Mouse (Mus musculus) MEL (cell line): ENCODE measurements around the gene Plekhg5. TPM values are rescaled to one million over a fixed set of nuclear protein-coding genes. Genes with fewer than 3 reads are reported as not detected.

Source experiments
- DNase-seq: peaks from one replicate; pipeline ENCODE4 v3.0.0; 2011; ENCODE audit warnings: low read depth, low spot score
- H3K27ac ChIP-seq: 2 replicates; pipeline ENCODE4 v1.5.1; 2012; ENCODE audit warnings: low read depth, mild to moderate bottlenecking, control low read depth, low read length, moderate library complexity; ENCODE audit not compliant: control insufficient read depth
- H3K27me3 ChIP-seq, 2 experiments: fragments of 150-350 bp in 1 of 2; sonication (generic) in 1 of 2; 2 replicates each; pipeline ENCODE4 v1.6.1; 2012; ENCODE audit warnings: low read length in 2 of 2, mild to moderate bottlenecking in 2 of 2, improper control_type of control experiment in 1 of 2, moderate library complexity in 1 of 2; ENCODE audit not compliant: insufficient read depth in 2 of 2, control insufficient read depth in 1 of 2
- H3K36me3 ChIP-seq, 2 experiments: 2 replicates each; pipeline ENCODE4 v1.6.1; 2012 to 2014; ENCODE audit warnings: low read length in 2 of 2, improper control_type of control experiment in 1 of 2, inconsistent platforms in 1 of 2, mild to moderate bottlenecking in 1 of 2; ENCODE audit not compliant: insufficient read depth in 2 of 2, control insufficient read depth in 1 of 2
- H3K4me1 ChIP-seq, 2 experiments: fragments of 150-350 bp in 1 of 2; sonication (generic) in 1 of 2; 2 replicates each; pipeline ENCODE4 v1.6.1; 2012; ENCODE audit warnings: low read length in 2 of 2, improper control_type of control experiment in 1 of 2, mild to moderate bottlenecking in 1 of 2; ENCODE audit not compliant: insufficient read depth in 2 of 2, control insufficient read depth in 1 of 2
- H3K4me3 ChIP-seq, 2 experiments: fragments of 150-350 bp in 1 of 2; sonication (generic) in 1 of 2; 2 replicates each; pipeline ENCODE4 v1.5.1; 2012; ENCODE audit warnings: low read depth in 2 of 2, low read length in 2 of 2, mild to moderate bottlenecking in 2 of 2, moderate library complexity in 2 of 2, control low read depth in 1 of 2, improper control_type of control experiment in 1 of 2; ENCODE audit not compliant: control insufficient read depth in 1 of 2, insufficient read depth in 1 of 2
- H3K79me2 ChIP-seq: 2 replicates; pipeline ENCODE4 v1.6.1; 2012; ENCODE audit warnings: mild to moderate bottlenecking, low read length, moderate library complexity; ENCODE audit not compliant: control insufficient read depth, poor library complexity, insufficient read depth
- H3K9ac ChIP-seq: 2 replicates; pipeline ENCODE4 v1.6.1; 2012; ENCODE audit warnings: low read depth, mild to moderate bottlenecking, control low read depth, low read length, moderate library complexity; ENCODE audit not compliant: control insufficient read depth, poor library complexity, severe bottlenecking
- H3K9me3 ChIP-seq: fragments of 150-350 bp; sonication (generic); replicated peaks from 2 replicates; pipeline ENCODE4 v1.6.1; 2012; ENCODE audit warnings: mild to moderate bottlenecking, low read length, improper control_type of control experiment, moderate library complexity; ENCODE audit not compliant: insufficient read depth
- BHLHE40 ChIP-seq: IDR thresholded peaks from 2 replicates; pipeline ENCODE4 v1.6.1; 2012; ENCODE audit warnings: low read depth, mild to moderate bottlenecking, inconsistent platforms, low read length, improper control_type of control experiment, borderline replicate concordance
- CHD1 ChIP-seq: IDR thresholded peaks from 2 replicates; pipeline ENCODE4 v1.6.1; 2012; ENCODE audit warnings: low read depth, mild to moderate bottlenecking, inconsistent platforms, low read length, improper control_type of control experiment
- CHD2 ChIP-seq: IDR thresholded peaks from 2 replicates; pipeline ENCODE4 v1.6.1; 2011; ENCODE audit warnings: low read length, improper control_type of control experiment
- CTCF ChIP-seq, 3 experiments: IDR thresholded peaks in 2 of 3; conservative IDR thresholded peaks in 1 of 3; 2 replicates each; pipeline ENCODE4 v1.5.1; 2011 to 2012; ENCODE audit warnings: low read length in 3 of 3, low read depth in 2 of 3, mild to moderate bottlenecking in 2 of 3, improper control_type of control experiment in 1 of 3, inconsistent platforms in 1 of 3, mixed read lengths in 1 of 3, moderate library complexity in 1 of 3; ENCODE audit not compliant: control insufficient read depth in 1 of 3, insufficient read depth in 1 of 3, poor library complexity in 1 of 3, severe bottlenecking in 1 of 3
- EP300 ChIP-seq, 2 experiments: IDR thresholded peaks; 2 replicates each; pipeline ENCODE4 v1.6.1; 2011; ENCODE audit warnings: improper control_type of control experiment in 2 of 2, low read length in 2 of 2, low read depth in 1 of 2, mild to moderate bottlenecking in 1 of 2
- ETS1 ChIP-seq: IDR thresholded peaks from 2 replicates; pipeline ENCODE4 v1.6.1; 2012; ENCODE audit warnings: low read depth, mild to moderate bottlenecking, inconsistent platforms, low read length, improper control_type of control experiment, moderate library complexity
- GATA1 ChIP-seq: IDR thresholded peaks from 2 replicates; pipeline ENCODE4 v1.6.1; 2011; ENCODE audit warnings: low read depth, low read length, improper control_type of control experiment
- HCFC1 ChIP-seq: IDR thresholded peaks from 2 replicates; pipeline ENCODE4 v1.6.1; 2012; ENCODE audit warnings: low read depth, mild to moderate bottlenecking, inconsistent platforms, low read length, improper control_type of control experiment, moderate library complexity
- KAT2A ChIP-seq: conservative IDR thresholded peaks from 2 replicates; pipeline ENCODE4 v1.6.1; 2012; ENCODE audit warnings: low read depth, low read length, improper control_type of control experiment, inconsistent platforms
- MAFK ChIP-seq: IDR thresholded peaks from 2 replicates; pipeline ENCODE4 v1.6.1; 2011; ENCODE audit warnings: low read depth, mild to moderate bottlenecking, low read length, improper control_type of control experiment, borderline replicate concordance
- MAX ChIP-seq: IDR thresholded peaks from 2 replicates; pipeline ENCODE4 v1.6.1; 2011; ENCODE audit warnings: low read length, improper control_type of control experiment
- MAZ ChIP-seq: IDR thresholded peaks from 2 replicates; pipeline ENCODE4 v1.6.1; 2012; ENCODE audit warnings: low read depth, mild to moderate bottlenecking, inconsistent platforms, low read length, improper control_type of control experiment
- MEF2A ChIP-seq: IDR thresholded peaks from 2 replicates; pipeline ENCODE4 v1.6.1; 2014; ENCODE audit warnings: low read depth, mild to moderate bottlenecking, inconsistent platforms, low read length, improper control_type of control experiment; ENCODE audit not compliant: poor library complexity, insufficient replicate concordance, severe bottlenecking; ENCODE audit errors: extremely low read depth
- MYB ChIP-seq: IDR thresholded peaks from 2 replicates; pipeline ENCODE4 v1.6.1; 2011; ENCODE audit warnings: mild to moderate bottlenecking, low read depth, low read length, improper control_type of control experiment
- POLR2A ChIP-seq, 2 experiments: IDR thresholded peaks; 2 replicates each; pipeline ENCODE4 v1.6.1; 2011 to 2012; ENCODE audit warnings: low read length in 2 of 2, mild to moderate bottlenecking in 2 of 2, control low read depth in 1 of 2, improper control_type of control experiment in 1 of 2, low read depth in 1 of 2, moderate library complexity in 1 of 2; ENCODE audit not compliant: control insufficient read depth in 1 of 2, insufficient read depth in 1 of 2, poor library complexity in 1 of 2
- RAD21 ChIP-seq: IDR thresholded peaks from 2 replicates; pipeline ENCODE4 v1.6.1; 2011; ENCODE audit warnings: mild to moderate bottlenecking, low read depth, low read length, improper control_type of control experiment
- RCOR1 ChIP-seq: IDR thresholded peaks from 2 replicates; pipeline ENCODE4 v1.6.1; 2012; ENCODE audit warnings: low read depth, mild to moderate bottlenecking, inconsistent platforms, low read length, improper control_type of control experiment
- SIN3A ChIP-seq: IDR thresholded peaks from 2 replicates; pipeline ENCODE4 v1.6.1; 2012; ENCODE audit warnings: low read length, improper control_type of control experiment, inconsistent platforms
- SMC3 ChIP-seq: IDR thresholded peaks from 2 replicates; pipeline ENCODE4 v1.6.1; 2011; ENCODE audit warnings: low read depth, low read length, improper control_type of control experiment
- TAL1 ChIP-seq: IDR thresholded peaks from 2 replicates; pipeline ENCODE4 v1.6.1; 2012; ENCODE audit warnings: mild to moderate bottlenecking, inconsistent platforms, low read length, moderate library complexity, mixed read lengths
- USF1 ChIP-seq: IDR thresholded peaks from 2 replicates; pipeline ENCODE4 v1.6.1; 2014; ENCODE audit warnings: low read depth, mild to moderate bottlenecking, inconsistent platforms, low read length, improper control_type of control experiment, moderate library complexity
- USF2 ChIP-seq, 2 experiments: IDR thresholded peaks; 2 replicates each; pipeline ENCODE4 v1.6.1; 2011 to 2012; ENCODE audit warnings: improper control_type of control experiment in 2 of 2, low read length in 2 of 2, borderline replicate concordance in 1 of 2, inconsistent platforms in 1 of 2, low read depth in 1 of 2, mild to moderate bottlenecking in 1 of 2; ENCODE audit not compliant: insufficient read depth in 1 of 2
- ZC3H11A ChIP-seq: IDR thresholded peaks from 2 replicates; pipeline ENCODE4 v1.6.1; 2012; ENCODE audit warnings: low read depth, mild to moderate bottlenecking, inconsistent platforms, low read length, improper control_type of control experiment
- ZKSCAN1 ChIP-seq: IDR thresholded peaks from 2 replicates; pipeline ENCODE4 v1.6.1; 2012; ENCODE audit warnings: low read depth, mild to moderate bottlenecking, inconsistent platforms, low read length, improper control_type of control experiment, moderate library complexity
- ZMIZ1 ChIP-seq: IDR thresholded peaks from 2 replicates; pipeline ENCODE4 v1.6.1; 2012; ENCODE audit warnings: low read depth, mild to moderate bottlenecking, inconsistent platforms, low read length, improper control_type of control experiment, moderate library complexity
- ZNF384 ChIP-seq: IDR thresholded peaks from 2 replicates; pipeline ENCODE4 v1.6.1; 2012; ENCODE audit warnings: low read depth, mild to moderate bottlenecking, inconsistent platforms, low read length, improper control_type of control experiment
- polyA plus RNA-seq, 2 experiments: library from polyadenylated mRNA; stranded (reverse) in 1 of 2; unstranded in 1 of 2; fragments of >175 nt in 1 of 2; fragments of >200 nt in 1 of 2; gene quantifications; 2 replicates each; pipeline versions ENCODE4 v1.2.1 to v1.2.4; 2012; ENCODE audit warnings: low replicate concordance in 2 of 2, low read depth in 1 of 2; ENCODE audit not compliant: insufficient read length in 2 of 2, insufficient read depth in 1 of 2, missing spikeins in 1 of 2
- total RNA-seq: library from RNA; depleted of rRNA; stranded (reverse); fragments of 300-350 nt; gene quantifications from 2 replicates; pipeline ENCODE4 v1.2.3, GENCODE M21; 2012

The Plekhg5 gene
- total and polyA plus RNA-seq, 3 experiments = 10.8 to 19.6 TPM; not detected in 1

DNA sequence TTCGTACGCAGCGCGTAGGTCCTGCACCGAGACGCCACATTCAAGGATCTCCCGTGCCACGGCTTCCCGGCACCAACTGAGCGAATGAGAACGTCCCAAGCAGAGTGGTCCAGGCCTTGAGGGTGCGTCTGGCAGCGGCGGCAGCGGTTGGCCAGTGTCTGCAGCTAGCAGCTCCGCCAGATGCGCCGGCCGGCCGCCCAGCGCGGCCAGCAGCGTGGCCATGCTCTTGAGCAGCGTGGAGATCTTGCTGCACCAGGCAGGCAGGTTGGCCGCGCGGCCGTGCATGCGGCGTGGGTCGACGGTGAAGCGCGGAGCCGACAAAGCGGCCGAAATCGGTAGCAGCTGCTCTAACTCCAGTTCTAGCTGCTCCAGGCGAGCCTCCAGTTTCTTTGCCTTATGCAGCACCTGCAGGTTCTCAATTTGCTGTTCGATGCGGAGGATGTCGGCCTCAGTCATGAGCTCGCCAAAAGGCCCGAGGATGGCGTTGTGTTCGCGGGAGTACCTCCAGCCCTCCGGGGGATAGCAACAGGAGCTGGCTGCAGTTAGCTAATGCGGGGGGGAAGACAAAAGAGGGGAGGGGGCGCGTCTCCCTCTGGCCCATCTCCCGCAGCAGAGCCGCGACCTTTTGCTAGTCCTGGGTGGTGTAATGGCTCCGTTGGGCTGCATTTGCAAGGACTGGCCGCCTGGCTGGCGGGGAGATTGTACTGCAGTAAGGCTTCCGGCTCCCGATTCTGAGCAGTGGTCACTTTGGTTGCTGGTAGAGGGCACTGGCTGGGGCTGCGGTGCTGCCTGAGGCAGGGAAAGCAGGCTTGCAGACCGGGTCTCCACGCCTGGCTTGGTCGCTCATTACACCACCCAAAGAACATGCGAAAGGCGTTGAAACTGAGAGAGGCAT is 54.0 kb downstream of the Plekhg5 start:
- Histone ChIP-seq H3K79me2 (no peaks in the 10 kb centered on the region), H3K36me3 (no peaks in the 10 kb centered on the region), H3K4me3 (no peak overlapping the region), H3K4me1 (no peaks in the 10 kb centered on the region), H3K27ac (no peak overlapping the region)
- no peak for DNase-seq
- TF ChIP-seq CHD1 (no peak), MYB (no peak), GATA1 (no peak), HCFC1 (no peak), RCOR1 (no peak), BHLHE40 (no peak), POLR2A (IDR thresholded peaks at IDR 0.05; ENCODE audit: control insufficient read depth in 1 of 2, insufficient read depth in 1 of 2, low read depth in 1 of 2, low read length in 2 of 2, poor library complexity in 1 of 2) (no peak), ZNF384 (no peak), CTCF (IDR thresholded peaks at IDR 0.05 in 2 of 3, conservative IDR thresholded peaks at IDR 0.05 in 1 of 3; ENCODE audit: control insufficient read depth in 1 of 3, insufficient read depth in 1 of 3, low read depth in 2 of 3, low read length in 3 of 3, poor library complexity in 1 of 3, severe bottlenecking in 1 of 3) (no peak), MAFK (no peak), KAT2A (no peak), RAD21 (no peak), USF1 (no peak), ZC3H11A (no peak), ZMIZ1 (no peak), USF2 (IDR thresholded peaks at IDR 0.05; ENCODE audit: borderline replicate concordance in 1 of 2, insufficient read depth in 1 of 2, low read depth in 1 of 2, low read length in 2 of 2) (no peak), MAX (no peak), EP300 (IDR thresholded peaks at IDR 0.05; ENCODE audit: low read depth in 1 of 2, low read length in 2 of 2) (no peak), ZKSCAN1 (no peak)
- TF ChIP-seq, all 39 proteins: peak for 0
- H3K9me3 ChIP-seq = no peaks in the 10 kb centered on the region
- no peaks in the 10 kb centered on the region for H3K27me3 ChIP-seq
- H3K9ac ChIP-seq = no peak overlapping the region

DNA sequence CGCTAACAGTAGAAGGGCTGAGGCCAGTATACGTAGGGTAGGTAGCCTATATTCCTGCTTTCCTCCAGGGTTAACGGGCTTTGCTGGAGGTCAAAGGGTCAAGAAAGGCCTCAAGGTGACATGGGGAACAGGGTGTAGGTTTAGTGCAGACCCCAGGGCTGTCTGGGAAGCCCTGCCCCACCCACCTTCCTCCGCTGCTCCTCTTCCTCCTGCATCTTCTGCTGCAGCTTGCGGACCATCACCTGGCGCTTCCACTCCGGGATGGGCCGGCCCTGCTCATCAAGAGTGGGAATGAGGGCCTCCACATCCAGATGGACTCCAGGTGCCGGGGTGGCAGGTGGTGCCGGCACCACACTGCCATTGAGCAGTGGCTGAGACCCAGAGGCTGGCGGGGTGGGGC is 55.6 kb downstream of the Plekhg5 start:
- H3K27me3 ChIP-seq = no peaks in the 10 kb centered on the region
- no peak overlapping the region for H3K4me3 ChIP-seq
- no peak for TF ChIP-seq MAZ
- no peak for TF ChIP-seq TAL1
- no peak for TF ChIP-seq CHD2
- TF ChIP-seq ETS1 = no peak
- TF ChIP-seq SIN3A = no peak
- TF ChIP-seq POLR2A (IDR thresholded peaks at IDR 0.05; ENCODE audit: control insufficient read depth in 1 of 2, insufficient read depth in 1 of 2, low read depth in 1 of 2, low read length in 2 of 2, poor library complexity in 1 of 2) = no peak
- TF ChIP-seq MEF2A = no peak
- TF ChIP-seq BHLHE40 = no peak
- TF ChIP-seq RAD21 = no peak
- TF ChIP-seq ZNF384 = no peak
- TF ChIP-seq ZKSCAN1 = no peak
- no peak for TF ChIP-seq ZC3H11A
- TF ChIP-seq CHD1 = no peak
- TF ChIP-seq SMC3 = no peak
- TF ChIP-seq MAX = no peak
- H3K9me3 ChIP-seq = no peaks in the 10 kb centered on the region
- no peaks in the 10 kb centered on the region for H3K36me3 ChIP-seq
- H3K79me2 ChIP-seq = no peaks in the 10 kb centered on the region; the same call in 1 of the 2 replicates
- no peak for DNase-seq
- no peaks in the 10 kb centered on the region for H3K4me1 ChIP-seq
- no peak overlapping the region for H3K9ac ChIP-seq
- H3K27ac ChIP-seq = no peak overlapping the region
